Mouse (Mus musculus): ENCODE results near the gene Dnah8.
"Not testable (repeated sequence)": the region's sequence is repeated elsewhere in the genome, so short reads cannot be mapped to it uniquely, and the experiment has no call there.

Dnah8 gene

GRCm38 (mm10) chr17:30624132-30624531, at the start of gene Dnah8:
TSS of gene Dnah8 (plus strand) at chr17:30624354.
- not testable (repeated sequence) for DNase-seq (ENCODE audit: low read depth, low spot score)

- DNase-seq (ENCODE audit: low read depth, low spot score): no peak
These were observed 49.4 kb upstream of the Dnah8 start for GRCm38 (mm10) chr17:30574783-30575075.

GRCm38 (mm10) chr17:30575121-30575904, 48.8 kb upstream of the Dnah8 start:
- DNase-seq (ENCODE audit: low read depth, low spot score): peak; percentile 51

- peak; percentile 97 for DNase-seq (ENCODE audit: low read depth, low spot score)
These were observed 48.0 kb upstream of the Dnah8 start, which contains the start of gene Btbd9 for GRCm38 (mm10) chr17:30575941-30576773. TSS of gene Btbd9 (minus strand) at chr17:30576488.

GRCm38 (mm10) chr17:30576946-30577345, 47.2 kb upstream of the Dnah8 start:
- DNase-seq (ENCODE audit: low read depth, low spot score): peak; percentile 28

GRCm38 (mm10) chr17:30580781-30581180, 43.4 kb upstream of the Dnah8 start:
- DNase-seq (ENCODE audit: low read depth, low spot score): no peak

- no peak for DNase-seq (ENCODE audit: low read depth, low spot score)
These were observed 43.0 kb upstream of the Dnah8 start for GRCm38 (mm10) chr17:30581201-30581600.

GRCm38 (mm10) chr17:30582313-30582712, 41.8 kb upstream of the Dnah8 start:
- DNase-seq (ENCODE audit: low read depth, low spot score): peak; percentile 32

- DNase-seq (ENCODE audit: low read depth, low spot score): peak; percentile 52
These were observed 40.7 kb upstream of the Dnah8 start for GRCm38 (mm10) chr17:30583258-30584001.

- peak; percentile 92 for DNase-seq (ENCODE audit: low read depth, low spot score)
These were observed 33.5 kb upstream of the Dnah8 start for GRCm38 (mm10) chr17:30590417-30591198.

- no peak for DNase-seq (ENCODE audit: low read depth, low spot score)
These were observed 29.7 kb upstream of the Dnah8 start for GRCm38 (mm10) chr17:30594407-30594806.

- DNase-seq (ENCODE audit: low read depth, low spot score): peak; percentile 84
These were observed 29.3 kb upstream of the Dnah8 start for GRCm38 (mm10) chr17:30594846-30595245.

GRCm38 (mm10) chr17:30597786-30598185, 26.4 kb upstream of the Dnah8 start:
- no peak for DNase-seq (ENCODE audit: low read depth, low spot score)

GRCm38 (mm10) chr17:30598300-30598699, 25.9 kb upstream of the Dnah8 start:
- peak; percentile 95 for DNase-seq (ENCODE audit: low read depth, low spot score)

- DNase-seq (ENCODE audit: low read depth, low spot score): peak; percentile 89
These were observed 22.0 kb upstream of the Dnah8 start for GRCm38 (mm10) chr17:30602175-30602574.

- no peak for DNase-seq (ENCODE audit: low read depth, low spot score)
These were observed 19.9 kb upstream of the Dnah8 start for GRCm38 (mm10) chr17:30604296-30604695.

- DNase-seq (ENCODE audit: low read depth, low spot score): no peak
These were observed 19.2 kb upstream of the Dnah8 start for GRCm38 (mm10) chr17:30605001-30605400.

GRCm38 (mm10) chr17:30606206-30606605, 17.9 kb upstream of the Dnah8 start:
- no peak for DNase-seq (ENCODE audit: low read depth, low spot score)

- DNase-seq (ENCODE audit: low read depth, low spot score): peak; percentile 79
These were observed 17.5 kb upstream of the Dnah8 start for GRCm38 (mm10) chr17:30606634-30607081.

- DNase-seq (ENCODE audit: low read depth, low spot score): no peak
These were observed 16.8 kb upstream of the Dnah8 start for GRCm38 (mm10) chr17:30607330-30607729.

GRCm38 (mm10) chr17:30607909-30608495, 16.2 kb upstream of the Dnah8 start:
- peak; percentile 52 for DNase-seq (ENCODE audit: low read depth, low spot score)
